Comparison of ENCODE assay signal across 21 mouse cellular contexts in the genomic region with DNA sequence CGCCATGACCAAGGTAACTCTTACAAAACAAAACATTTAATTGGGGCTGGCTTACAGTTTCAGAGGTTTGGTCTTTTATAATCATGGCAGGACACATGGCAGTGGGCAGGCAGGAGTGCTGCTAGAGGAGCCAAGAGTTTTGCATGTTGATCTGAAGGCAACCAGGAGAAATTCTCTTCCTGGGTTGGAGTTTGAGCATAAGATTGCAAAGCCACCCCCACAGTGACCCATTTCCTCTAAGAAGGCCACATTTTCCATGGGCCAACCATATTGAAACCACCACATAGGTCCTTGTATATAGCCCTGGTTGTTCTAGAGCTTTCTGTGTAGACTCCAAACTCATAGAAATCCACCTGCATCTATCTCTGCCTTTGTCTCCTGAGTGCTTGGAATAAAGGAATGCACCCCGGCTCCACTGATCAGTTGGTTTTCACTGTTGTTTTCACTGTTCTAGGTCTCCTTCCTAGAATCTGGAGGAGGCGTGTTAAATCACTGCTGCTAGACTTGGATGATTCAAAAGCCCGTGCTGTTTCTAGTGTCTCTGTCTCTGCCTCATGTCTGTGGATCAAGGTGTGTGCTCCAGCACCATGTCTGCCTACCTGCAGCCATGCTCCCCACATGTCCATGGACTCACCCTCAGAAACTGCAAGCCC. TPM values are rescaled to one million over a fixed set of nuclear protein-coding genes. Genes with fewer than 3 reads are reported as not detected.
DNase-seq lines count a peak whose midpoint lies in the region; ATAC-seq and TF ChIP-seq lines count a peak whose summit lies in the region.
"Had no signal": no experiment of that assay in that cellular context is flagged by ENCODE, and none has a peak within 500 bp of the region (broad histone marks: within the 10 kb centered on the region; RNA-seq: fewer than 3 reads in every experiment).

No protein-coding gene starts in this region.

- no peak for TF ChIP-seq CTCF in left cerebral cortex, adult 2 months (IDR thresholded peaks at IDR 0.05)

- no peak for DNase-seq in left cerebral cortex, adult 2 months (ENCODE audit: extremely low spot score in 1 of 2, low spot score in 2 of 2)
- DNase-seq in left cerebral cortex, adult 11 months (ENCODE audit: low spot score) = no peak
- DNase-seq in 416B (ENCODE audit: low read depth) = peak; percentile 57
- peak; percentile 64 for DNase-seq in induced T-regulatory cell, adult 2 months (ENCODE audit: low read depth)
- no peak for DNase-seq in lung, postnatal 4 days
- no peak for DNase-seq in heart, postnatal 14 days
- DNase-seq: adrenal gland, postnatal 14 days; cerebellum, adult 2 months; cerebellum, postnatal 14 days; gastrocnemius, adult 2 months; gastrocnemius, postnatal 25 days had no signal

- ATAC-seq in CD4-positive, CD25-positive, alpha-beta regulatory T cell, adult 4 months = peak; percentile 34
- ATAC-seq: activated CD4-positive, CD25-positive, alpha-beta regulatory T cell, adult 4 months; forebrain, embryonic 16.5 days; hindbrain, postnatal 0 days; intestine, embryonic 15.5 days; Patski had no signal

- no peak overlapping the region for H3K4me3 ChIP-seq in left cerebral cortex, adult 2 months
- H3K4me3 ChIP-seq: embryonic facial prominence, embryonic 12.5 days; gastrocnemius, adult 2 months; heart, embryonic 13.5 days; hindbrain, embryonic 13.5 days; intestine, embryonic 15.5 days had no signal

- peak overlapping the region; percentile 75 for H3K27ac ChIP-seq in left cerebral cortex, adult 2 months
- H3K27ac ChIP-seq: embryonic facial prominence, embryonic 12.5 days; gastrocnemius, adult 2 months; heart, embryonic 13.5 days; hindbrain, embryonic 13.5 days; hindbrain, postnatal 0 days; intestine, embryonic 15.5 days had no signal

- intact Hi-C loops in left cerebral cortex, adult 2 months (cut with DNase I) = loop anchor here (5.0 kb wide), 1 partner anchor 156 kb away; no protein-coding TSS in a partner anchor
- intact Hi-C loops in heart, postnatal 14 days (cut with DNase I) = no loop called here

RNA-seq across cellular contexts. Expression of a gene that starts 10.5 kb away (rescaled TPM):
- total RNA-seq in left cerebral cortex, adult 2 months (2021) = 10 to 100 TPM; 47.6 to 49.9 TPM
- polyA plus RNA-seq in CD4-positive, CD25-positive, alpha-beta regulatory T cell, adult 4 months (2017; shearing (Covaris generic)) = 10 to 100 TPM; 16.5 to 21.1 TPM
- 10 to 100 TPM; 33.2 to 40.1 TPM for total RNA-seq in heart, postnatal 14 days (2021)

RNA-seq across cellular contexts. Expression of a gene that starts 41.0 kb away (rescaled TPM):
- total RNA-seq in left cerebral cortex, adult 2 months (2021) = under 1 TPM; 0.23 TPM
- polyA plus RNA-seq in CD4-positive, CD25-positive, alpha-beta regulatory T cell, adult 4 months (2017; shearing (Covaris generic)) = 1 to 10 TPM; 3.7 to 8.2 TPM
- total RNA-seq in heart, postnatal 14 days (2021) = under 1 TPM; 0.43 to 0.49 TPM
- polyA plus RNA-seq: forebrain, embryonic 11.5 days; forebrain, embryonic 16.5 days; hindbrain, embryonic 13.5 days; Patski had no signal

RNA-seq across cellular contexts. Expression of a gene that starts 48.6 kb away (rescaled TPM):
- total RNA-seq in left cerebral cortex, adult 2 months (2021) = 100 to 1,000 TPM; 101 to 110 TPM
- 10 to 100 TPM; 32.3 to 38.6 TPM for polyA plus RNA-seq in CD4-positive, CD25-positive, alpha-beta regulatory T cell, adult 4 months (2017; shearing (Covaris generic))
- total RNA-seq in heart, postnatal 14 days (2021) = 10 to 100 TPM; 35.8 to 38.3 TPM

Comparison
In these comparisons a context has a peak if more than half of its experiments do, and no peak if none do; other contexts are left out.
1. DNase-seq: peak in 416B (single experiment) and induced T-regulatory cell, adult 2 months (single experiment); none in left cerebral cortex, adult 2 months (0 of 2), left cerebral cortex, adult 11 months (single experiment), lung, postnatal 4 days (0 of 2) and heart, postnatal 14 days (0 of 2).